ENCODE assay signal across 26 mouse cellular contexts in genomic region chr12:117703413-117703812, GRCm38 (mm10).
"Had no signal": no experiment of that assay in that cellular context is flagged by ENCODE, and none has a peak within 500 bp of the region (broad histone marks: within the 10 kb centered on the region; RNA-seq: fewer than 3 reads in every experiment).

No protein-coding gene starts in this region.

- H3K4me1 ChIP-seq: limb, embryonic 13.5 days; liver, embryonic 12.5 days; liver, embryonic 15.5 days; lung, embryonic 15.5 days; megakaryocyte, embryonic 14.5 days had no signal

- H3K4me2 ChIP-seq: limb, embryonic 13.5 days; liver, embryonic 12.5 days; liver, embryonic 15.5 days; lung, embryonic 15.5 days; midbrain, embryonic 12.5 days; midbrain, embryonic 15.5 days; neural tube, embryonic 12.5 days; neural tube, embryonic 15.5 days had no signal

- DNase-seq: kidney, adult 9 months; kidney, postnatal 14 days; kidney, postnatal 4 days; layer of hippocampus, adult 9-11 months; layer of hippocampus, postnatal 36 days; liver; lung, adult 18-20 months; lung, postnatal 10 days; lung, postnatal 36 days; right cerebral cortex, adult 18-20 months; right cerebral cortex, postnatal 14 days; right cerebral cortex, postnatal 4 days; thymus, adult 2 months; thymus, postnatal 14 days; thymus, postnatal 4 days had no signal

- H3K36me3 ChIP-seq: limb, embryonic 13.5 days; liver, embryonic 12.5 days; liver, embryonic 15.5 days; midbrain, embryonic 12.5 days; midbrain, embryonic 15.5 days; neural tube, embryonic 12.5 days; neural tube, embryonic 15.5 days had no signal

- H3K9me3 ChIP-seq: limb, embryonic 13.5 days; liver, embryonic 12.5 days; liver, embryonic 15.5 days; lung, embryonic 15.5 days; megakaryocyte, embryonic 14.5 days; midbrain, embryonic 12.5 days; midbrain, embryonic 15.5 days; neural tube, embryonic 12.5 days; neural tube, embryonic 15.5 days had no signal

- H3K27ac ChIP-seq: left cerebral cortex, adult 2 months; limb, embryonic 13.5 days; liver, embryonic 12.5 days; liver, embryonic 15.5 days; lung, embryonic 15.5 days; midbrain, embryonic 12.5 days; midbrain, embryonic 15.5 days; neural tube, embryonic 12.5 days; neural tube, embryonic 15.5 days; stomach, postnatal 0 days had no signal

- H3K4me3 ChIP-seq: left cerebral cortex, adult 2 months; limb, embryonic 13.5 days; liver, embryonic 12.5 days; liver, embryonic 15.5 days; lung, embryonic 15.5 days; megakaryocyte, embryonic 14.5 days; midbrain, embryonic 12.5 days; midbrain, embryonic 15.5 days; neural tube, embryonic 12.5 days; neural tube, embryonic 15.5 days had no signal

- ATAC-seq: liver, embryonic 12.5 days; midbrain, embryonic 15.5 days had no signal

- H3K27me3 ChIP-seq: liver, embryonic 12.5 days; liver, embryonic 15.5 days; lung, embryonic 15.5 days; megakaryocyte, embryonic 14.5 days; midbrain, embryonic 12.5 days; midbrain, embryonic 15.5 days; neural tube, embryonic 12.5 days; neural tube, embryonic 15.5 days had no signal

- H3K9ac ChIP-seq: limb, embryonic 13.5 days; liver, embryonic 12.5 days; liver, embryonic 15.5 days; lung, embryonic 15.5 days; midbrain, embryonic 12.5 days; midbrain, embryonic 15.5 days; neural tube, embryonic 12.5 days; neural tube, embryonic 15.5 days had no signal
